Mouse (Mus musculus) forebrain, embryonic 15.5 days (tissue): ENCODE results near the gene Hdc. TPM values are rescaled to one million over a fixed set of nuclear protein-coding genes. Genes with fewer than 3 reads are reported as not detected.

ENCODE experiments used
- ATAC-seq: fragments of 200-750 bp; cut with Nextera tagmentation; replicated peaks from 2 replicates; pipeline ENCODE4 v1.8.0; 2017; ENCODE audit warnings: mild to moderate bottlenecking, moderate TSS enrichment, moderate library complexity
- H3K27ac ChIP-seq: fragments of 300-500 bp; sonication (generic); replicated peaks from 2 replicates; pipeline ENCODE4 v1.5.1; 2015; ENCODE audit warnings: mild to moderate bottlenecking, inconsistent platforms
- H3K27me3 ChIP-seq: fragments of 300-500 bp; sonication (generic); 2 replicates; pipeline ENCODE4 v1.6.1; 2015; ENCODE audit warnings: inconsistent platforms
- H3K36me3 ChIP-seq: fragments of 300-500 bp; sonication (generic); 2 replicates; pipeline ENCODE4 v1.6.1; 2015; ENCODE audit warnings: mild to moderate bottlenecking, inconsistent platforms
- H3K4me1 ChIP-seq: fragments of 300-500 bp; sonication (generic); 2 replicates; pipeline ENCODE4 v1.6.1; 2015; ENCODE audit warnings: inconsistent platforms
- H3K4me2 ChIP-seq: fragments of 300-500 bp; sonication (generic); replicated peaks from 2 replicates; pipeline ENCODE4 v1.6.1; 2015; ENCODE audit warnings: mild to moderate bottlenecking, inconsistent platforms
- H3K4me3 ChIP-seq: fragments of 300-500 bp; sonication (generic); 2 replicates; pipeline ENCODE4 v1.5.1; 2015; ENCODE audit warnings: mild to moderate bottlenecking, inconsistent platforms
- H3K9ac ChIP-seq: fragments of 300-500 bp; sonication (generic); replicated peaks from 2 replicates; pipeline ENCODE4 v1.6.1; 2015; ENCODE audit warnings: mild to moderate bottlenecking, inconsistent platforms
- H3K9me3 ChIP-seq: fragments of 300-500 bp; sonication (generic); 2 replicates; pipeline ENCODE4 v1.6.1; 2016; ENCODE audit warnings: inconsistent platforms
- WGBS: fragments of 180-500 bp; shearing (Covaris S2); methylation state at CpG from one replicate; pipeline ENCODE4 v1.1.7; 2015; ENCODE audit warnings: mixed read lengths; 5-methylcytosine and 5-hydroxymethylcytosine counted together
- polyA plus RNA-seq: library from polyadenylated mRNA; unstranded; fragments of >200 nt; fragmentation: Nextera tagmentation; extraction: Ambion mirVana; gene quantifications from 2 replicates; pipeline ENCODE4 v1.2.1, GENCODE M21; 2015

Hdc gene
- polyA plus RNA-seq, result 1.4 and 2.4 TPM in 2 replicates

- no peaks in the 10 kb centered on the region for H3K27me3 ChIP-seq
- no peak within 1 kb of the TSS for H3K27ac ChIP-seq
- no peaks in the 10 kb centered on the region for H3K9me3 ChIP-seq
- H3K4me2 ChIP-seq, result no peak within 1 kb of the TSS
- WGBS, result 71% methylated on average over 14 of the region's 14 CpGs
- H3K4me1 ChIP-seq, result 0 out of 2 replicates have a peak, but pooled peaks cover 3% of the 10 kb centered on the region
- ATAC-seq, result no peak
- H3K4me3 ChIP-seq, result no peak within 1 kb of the TSS
- H3K36me3 ChIP-seq, result no peaks in the 10 kb centered on the region
- H3K9ac ChIP-seq, result no peak within 1 kb of the TSS
These were observed at the start of gene Hdc for GRCm38 (mm10) chr2:126619249-126619704. Gene Hdc (minus strand): TSS chr2:126619299.

- Histone ChIP-seq H3K9me3 (no peaks in the 10 kb centered on the region), H3K27ac (no peak overlapping the region), H3K9ac (no peak overlapping the region), H3K36me3 (no peaks in the 10 kb centered on the region), H3K4me1 (peaks cover 25% of the 10 kb centered on the region), H3K4me3 (no peak overlapping the region), H3K27me3 (no peaks in the 10 kb centered on the region), H3K4me2 (no peak overlapping the region)
- ATAC-seq, result no peak
- 96% methylated on average over 5 of the region's 5 CpGs for WGBS
These were observed 49.6 kb upstream of the Hdc start for GRCm38 (mm10) chr2:126668621-126669252.

- WGBS, result 94% methylated on average over 3 of the region's 3 CpGs
- Histone ChIP-seq H3K4me1 (no peaks in the 10 kb centered on the region), H3K4me2 (no peak overlapping the region), H3K27ac (no peak overlapping the region), H3K36me3 (no peaks in the 10 kb centered on the region), H3K4me3 (no peak overlapping the region), H3K9me3 (no peaks in the 10 kb centered on the region), H3K9ac (no peak overlapping the region), H3K27me3 (no peaks in the 10 kb centered on the region)
- no peak for ATAC-seq
These were observed 46.9 kb upstream of the Hdc start for GRCm38 (mm10) chr2:126665984-126666383.

- 63% methylated on average over 4 of the region's 4 CpGs for WGBS
- Histone ChIP-seq H3K4me1 (no peaks in the 10 kb centered on the region), H3K27me3 (no peaks in the 10 kb centered on the region), H3K4me2 (no peak overlapping the region), H3K27ac (no peak overlapping the region), H3K9me3 (no peaks in the 10 kb centered on the region), H3K4me3 (no peak overlapping the region), H3K9ac (no peak overlapping the region), H3K36me3 (no peaks in the 10 kb centered on the region)
- ATAC-seq, result 0 out of 2 replicates have a peak, but pooled peaks have one; percentile 29
These were observed 44.4 kb upstream of the Hdc start for GRCm38 (mm10) chr2:126663481-126663880.

GRCm38 (mm10) chr2:126652929-126653328 is 33.8 kb upstream of the Hdc start:
- H3K9ac ChIP-seq, result no peak overlapping the region
- H3K4me1 ChIP-seq, result no peaks in the 10 kb centered on the region
- peaks cover 33% of the 10 kb centered on the region for H3K36me3 ChIP-seq
- H3K4me3 ChIP-seq, result no peak overlapping the region
- H3K27me3 ChIP-seq, result no peaks in the 10 kb centered on the region
- no peak overlapping the region for H3K27ac ChIP-seq
- H3K9me3 ChIP-seq, result no peaks in the 10 kb centered on the region
- no peak for ATAC-seq
- 87% methylated on average over 4 of the region's 4 CpGs for WGBS
- no peak overlapping the region for H3K4me2 ChIP-seq

GRCm38 (mm10) chr2:126647762-126648161 is 28.7 kb upstream of the Hdc start:
- Histone ChIP-seq H3K4me2 (no peak overlapping the region), H3K36me3 (peaks cover 60% of the 10 kb centered on the region), H3K27ac (no peak overlapping the region), H3K9me3 (no peaks in the 10 kb centered on the region), H3K4me3 (no peak overlapping the region), H3K9ac (no peak overlapping the region), H3K27me3 (no peaks in the 10 kb centered on the region), H3K4me1 (no peaks in the 10 kb centered on the region)
- WGBS, result 92% methylated on average over 3 of the region's 3 CpGs
- no peak for ATAC-seq

GRCm38 (mm10) chr2:126646461-126646860 is 27.4 kb upstream of the Hdc start:
- Histone ChIP-seq H3K9ac (no peak overlapping the region), H3K4me2 (no peak overlapping the region), H3K27ac (no peak overlapping the region), H3K4me1 (no peaks in the 10 kb centered on the region), H3K36me3 (peaks cover 57% of the 10 kb centered on the region), H3K9me3 (no peaks in the 10 kb centered on the region), H3K4me3 (no peak overlapping the region), H3K27me3 (no peaks in the 10 kb centered on the region)
- WGBS, result 98% methylated on average over 5 of the region's 5 CpGs
- ATAC-seq, result no peak

GRCm38 (mm10) chr2:126644768-126645167 is 25.7 kb upstream of the Hdc start:
- no peaks in the 10 kb centered on the region for H3K27me3 ChIP-seq
- 91% methylated on average over 1 of the region's 1 CpGs for WGBS
- H3K27ac ChIP-seq, result no peak overlapping the region
- H3K4me2 ChIP-seq, result no peak overlapping the region
- no peak for ATAC-seq
- peaks cover 64% of the 10 kb centered on the region for H3K36me3 ChIP-seq
- H3K4me1 ChIP-seq, result no peaks in the 10 kb centered on the region
- no peaks in the 10 kb centered on the region for H3K9me3 ChIP-seq
- H3K9ac ChIP-seq, result no peak overlapping the region
- no peak overlapping the region for H3K4me3 ChIP-seq

GRCm38 (mm10) chr2:126640298-126640697 is 21.2 kb upstream of the Hdc start:
- no peak for ATAC-seq
- H3K36me3 ChIP-seq, result peaks cover 52% of the 10 kb centered on the region
- H3K4me2 ChIP-seq, result no peak overlapping the region
- no peak overlapping the region for H3K4me3 ChIP-seq
- no peaks in the 10 kb centered on the region for H3K27me3 ChIP-seq
- H3K9ac ChIP-seq, result no peak overlapping the region
- no peaks in the 10 kb centered on the region for H3K9me3 ChIP-seq
- WGBS, result 86% methylated on average over 2 of the region's 2 CpGs
- H3K4me1 ChIP-seq, result no peaks in the 10 kb centered on the region
- H3K27ac ChIP-seq, result no peak overlapping the region

- 80% methylated on average over 12 of the region's 12 CpGs for WGBS
- Histone ChIP-seq H3K9ac (no peak overlapping the region), H3K9me3 (no peaks in the 10 kb centered on the region), H3K4me3 (no peak overlapping the region), H3K4me2 (no peak overlapping the region), H3K27me3 (no peaks in the 10 kb centered on the region), H3K4me1 (no peaks in the 10 kb centered on the region), H3K36me3 (peaks cover 30% of the 10 kb centered on the region), H3K27ac (no peak overlapping the region)
- no peak for ATAC-seq
These were observed 17.1 kb upstream of the Hdc start for GRCm38 (mm10) chr2:126635939-126636823.

- Histone ChIP-seq H3K4me1 (no peaks in the 10 kb centered on the region), H3K36me3 (peaks cover 21% of the 10 kb centered on the region; the same call in 1 of the 2 replicates), H3K4me3 (no peak overlapping the region), H3K9me3 (no peaks in the 10 kb centered on the region), H3K27me3 (no peaks in the 10 kb centered on the region), H3K27ac (no peak overlapping the region), H3K9ac (no peak overlapping the region), H3K4me2 (no peak overlapping the region)
- 86% methylated on average over 2 of the region's 2 CpGs for WGBS
- no peak for ATAC-seq
These were observed 14.1 kb upstream of the Hdc start for GRCm38 (mm10) chr2:126633165-126633564.

GRCm38 (mm10) chr2:126628455-126628995 is 9.4 kb upstream of the Hdc start:
- Histone ChIP-seq H3K4me3 (no peak overlapping the region), H3K9me3 (no peaks in the 10 kb centered on the region), H3K27ac (no peak overlapping the region), H3K36me3 (peaks cover 11% of the 10 kb centered on the region; the same call in 1 of the 2 replicates), H3K27me3 (no peaks in the 10 kb centered on the region), H3K9ac (no peak overlapping the region), H3K4me2 (no peak overlapping the region), H3K4me1 (no peaks in the 10 kb centered on the region)
- ATAC-seq, result no peak
- WGBS, result 90% methylated on average over 9 of the region's 9 CpGs
